Mouse (Mus musculus) activated CD4-positive, CD25-positive, alpha-beta regulatory T cell, adult 4 months (primary cell): ENCODE data around the gene Isl2. TPM values are rescaled to one million over a fixed set of nuclear protein-coding genes. Genes with fewer than 3 reads are reported as not detected.
A peak's percentile ranks its signal among the peaks of the same experiment; 100 is the strongest.

ENCODE experiments used
- ATAC-seq: one replicate; pipeline ENCODE4 v1.8.0; 2017
- polyA plus RNA-seq, 2 experiments: library from polyadenylated mRNA; unstranded; fragments of 100-300 nt; shearing (Covaris generic); gene quantifications; one replicate each; pipeline ENCODE4 v1.2.1; 2017

The Isl2 gene
- not detected for polyA plus RNA-seq

- no peak for ATAC-seq
These were observed at the start of gene Isl2 for GRCm38 (mm10) chr9:55538377-55538776. TSS of gene Isl2 (plus strand) at chr9:55538672.

- ATAC-seq: no peak
These were observed 30.6 kb upstream of the Isl2 start for GRCm38 (mm10) chr9:55507922-55508321.

- ATAC-seq: no peak
These were observed 29.8 kb upstream of the Isl2 start for GRCm38 (mm10) chr9:55508701-55509100.

GRCm38 (mm10) chr9:55509731-55510130 lies 28.7 kb upstream of the Isl2 start:
- no peak for ATAC-seq

GRCm38 (mm10) chr9:55510651-55511235 lies 27.7 kb upstream of the Isl2 start:
- no peak for ATAC-seq

GRCm38 (mm10) chr9:55511521-55511993 lies 26.9 kb upstream of the Isl2 start:
- ATAC-seq: peak; percentile 26

GRCm38 (mm10) chr9:55512027-55512543 lies 26.4 kb upstream of the Isl2 start, which contains the start of gene Etfa:
TSS of gene Etfa (minus strand) at chr9:55512243.
- ATAC-seq: peak; percentile 99

- no peak for ATAC-seq
These were observed 12.8 kb upstream of the Isl2 start for GRCm38 (mm10) chr9:55525716-55526115.

- no peak for ATAC-seq
These were observed 2.6 kb upstream of the Isl2 start for GRCm38 (mm10) chr9:55535907-55536306.

- ATAC-seq: no peak
These were observed 534 bp downstream of the Isl2 start for GRCm38 (mm10) chr9:55539006-55539405.

- no peak for ATAC-seq
These were observed 1.4 kb downstream of the Isl2 start for GRCm38 (mm10) chr9:55539661-55540390.

GRCm38 (mm10) chr9:55540391-55540770 lies 1.9 kb downstream of the Isl2 start:
- no peak for ATAC-seq

- peak; percentile 54 for ATAC-seq
These were observed 2.4 kb downstream of the Isl2 start for GRCm38 (mm10) chr9:55540888-55541287.

- no peak for ATAC-seq
These were observed 3.4 kb downstream of the Isl2 start for GRCm38 (mm10) chr9:55541681-55542365.

- no peak for ATAC-seq
These were observed 4.2 kb downstream of the Isl2 start for GRCm38 (mm10) chr9:55542366-55543325.

GRCm38 (mm10) chr9:55543336-55543702 lies 4.8 kb downstream of the Isl2 start:
- ATAC-seq: no peak

GRCm38 (mm10) chr9:55543703-55544401 lies 5.4 kb downstream of the Isl2 start:
- ATAC-seq: no peak

GRCm38 (mm10) chr9:55544861-55545555 lies 6.5 kb downstream of the Isl2 start:
- ATAC-seq: no peak

- ATAC-seq: no peak
These were observed 7.2 kb downstream of the Isl2 start for GRCm38 (mm10) chr9:55545556-55546175.
